Mouse (Mus musculus) activated CD4-positive, CD25-positive, alpha-beta regulatory T cell (primary cell): ENCODE data around the gene Hsd17b14. TPM values are rescaled to one million over a fixed set of nuclear protein-coding genes. Genes with fewer than 3 reads are reported as not detected.

ENCODE experiments used
- polyA plus RNA-seq, 2 experiments: library from polyadenylated mRNA; unstranded; fragments of 100-300 nt; shearing (Covaris generic); gene quantifications; one replicate each; pipeline ENCODE4 v1.2.1; 2017

The Hsd17b14 gene
- polyA plus RNA-seq: under 1 TPM; 0.85 to 0.86 TPM

GRCm38 (mm10) chr7:45554744-45555143, at the start of gene Hsd17b14:
Gene Hsd17b14 (plus strand): TSS chr7:45554893.

GRCm38 (mm10) chr7:45509912-45510787, 44.5 kb upstream of the Hsd17b14 start, which contains the start of gene Nucb1:
Gene Nucb1 (minus strand): TSS chr7:45510406.

GRCm38 (mm10) chr7:45525809-45526473, 28.8 kb upstream of the Hsd17b14 start, which contains the start of the genes Ppp1r15a and Plekha4:
Gene Ppp1r15a (minus strand): TSS chr7:45526268.
Gene Plekha4 (plus strand): TSS chr7:45526330.

GRCm38 (mm10) chr7:45570103-45570741, 15.5 kb downstream of the Hsd17b14 start, which contains the start of gene Bcat2:
Gene Bcat2 (plus strand): TSS chr7:45570153.

GRCm38 (mm10) chr7:45617042-45617695, 62.5 kb downstream of the Hsd17b14 start, which contains the start of gene Fut1:
Gene Fut1 (plus strand): TSS chr7:45617289.

Other genes starting within 250 kb of the Hsd17b14 start
- 10 to 100 TPM; 12.2 to 16.1 TPM for gene Trpm4, start 221.1 kb upstream of the Hsd17b14 start, polyA plus RNA-seq
- gene Hrc, start 219.6 kb upstream of the Hsd17b14 start, polyA plus RNA-seq: not detected
- gene Ppfia3, start 187.9 kb upstream of the Hsd17b14 start, polyA plus RNA-seq: under 1 TPM; 0.12 to 0.16 TPM
- gene Lin7b, start 184.3 kb upstream of the Hsd17b14 start, polyA plus RNA-seq: under 1 TPM in 1 of 2 experiments, not detected in 1; 0.35 TPM
- 100 to 1,000 TPM; 204 to 218 TPM for gene Snrnp70, start 159.2 kb upstream of the Hsd17b14 start, polyA plus RNA-seq
- not detected for gene Kcna7, start 149.2 kb upstream of the Hsd17b14 start, polyA plus RNA-seq
- gene Ntf5, start 141.2 kb upstream of the Hsd17b14 start, polyA plus RNA-seq: 1 to 10 TPM; 1.2 to 1.4 TPM
- not detected for gene Lhb, start 134.1 kb upstream of the Hsd17b14 start, polyA plus RNA-seq
- gene Gys1, start 120.0 kb upstream of the Hsd17b14 start, polyA plus RNA-seq: 10 to 100 TPM in 1 of 2 experiments, 1 to 10 TPM in 1; 6.3 to 11.1 TPM
- gene Ruvbl2, start 116.8 kb upstream of the Hsd17b14 start, polyA plus RNA-seq: 10 to 100 TPM; 52.7 to 55.4 TPM
- gene Ftl1, start 95.0 kb upstream of the Hsd17b14 start, polyA plus RNA-seq: 1,000 to 10,000 TPM; 1,818 to 2,133 TPM
- 100 to 1,000 TPM; 303 to 346 TPM for gene Bax, start 88.0 kb upstream of the Hsd17b14 start, polyA plus RNA-seq
- under 1 TPM; 0.45 to 0.88 TPM for gene Tulp2, start 73.0 kb upstream of the Hsd17b14 start, polyA plus RNA-seq
- under 1 TPM in 1 of 2 experiments, not detected in 1; 0.21 TPM for gene Gm45808, start 68.1 kb upstream of the Hsd17b14 start, polyA plus RNA-seq
- 1 to 10 TPM in 1 of 2 experiments, under 1 TPM in 1; 0.27 to 1.1 TPM for gene Dhdh, start 66.1 kb upstream of the Hsd17b14 start, polyA plus RNA-seq
- 100 to 1,000 TPM; 193 to 285 TPM for gene Nucb1, start 44.5 kb upstream of the Hsd17b14 start, polyA plus RNA-seq
- 10 to 100 TPM; 30.0 to 40.4 TPM for gene Ppp1r15a, start 28.6 kb upstream of the Hsd17b14 start, polyA plus RNA-seq
- gene Plekha4, start 28.6 kb upstream of the Hsd17b14 start, polyA plus RNA-seq: under 1 TPM in 1 of 2 experiments, not detected in 1; 0.49 TPM
- gene Bcat2, start 15.3 kb downstream of the Hsd17b14 start, polyA plus RNA-seq: 10 to 100 TPM; 61.0 to 61.5 TPM
- not detected for gene Fgf21, start 60.6 kb downstream of the Hsd17b14 start, polyA plus RNA-seq
- gene Fut1, start 62.4 kb downstream of the Hsd17b14 start, polyA plus RNA-seq: under 1 TPM in 1 of 2 experiments, not detected in 1; 0.11 TPM
- gene Izumo1, start 66.9 kb downstream of the Hsd17b14 start, polyA plus RNA-seq: under 1 TPM; 0.48 to 0.64 TPM
- 1 to 10 TPM; 1.2 to 1.4 TPM for gene Rasip1, start 72.6 kb downstream of the Hsd17b14 start, polyA plus RNA-seq
- gene Mamstr, start 85.1 kb downstream of the Hsd17b14 start, polyA plus RNA-seq: 1 to 10 TPM in 1 of 2 experiments, under 1 TPM in 1; 0.16 to 1.8 TPM
- gene Fut2, start 111.5 kb downstream of the Hsd17b14 start, polyA plus RNA-seq: under 1 TPM; 0.05 to 0.23 TPM
- gene Ntn5, start 129.1 kb downstream of the Hsd17b14 start, polyA plus RNA-seq: under 1 TPM in 1 of 2 experiments, not detected in 1; 0.30 TPM
- under 1 TPM; 0.11 to 0.87 TPM for gene Sec1, start 139.5 kb downstream of the Hsd17b14 start, polyA plus RNA-seq
- gene Car11, start 144.9 kb downstream of the Hsd17b14 start, polyA plus RNA-seq: 1 to 10 TPM; 1.4 to 2.6 TPM
- 10 to 100 TPM; 30.7 to 43.2 TPM for gene Dbp, start 150.2 kb downstream of the Hsd17b14 start, polyA plus RNA-seq
- 1,000 to 10,000 TPM; 1,404 to 2,078 TPM for gene Rpl18, start 160.6 kb downstream of the Hsd17b14 start, polyA plus RNA-seq
- 10 to 100 TPM; 21.2 to 24.8 TPM for gene Sphk2, start 163.1 kb downstream of the Hsd17b14 start, polyA plus RNA-seq
- gene Fam83e, start 166.3 kb downstream of the Hsd17b14 start, polyA plus RNA-seq: under 1 TPM in 1 of 2 experiments, not detected in 1; 0.09 TPM
- not detected for gene Spaca4, start 170.9 kb downstream of the Hsd17b14 start, polyA plus RNA-seq
- under 1 TPM; 0.05 to 0.18 TPM for gene Lmtk3, start 228.8 kb downstream of the Hsd17b14 start, polyA plus RNA-seq
- gene Sult2b1, start 229.8 kb downstream of the Hsd17b14 start, polyA plus RNA-seq: 1 to 10 TPM; 1.7 to 4.0 TPM